Mouse (Mus musculus) thymus, adult 2 months (tissue): ENCODE results near the gene Tgm2.

Experiments
- CTCF ChIP-seq: fragments of 200-500 bp; IDR thresholded peaks from 2 replicates; pipeline ENCODE4 v1.5.1; 2012; ENCODE audit warnings: mild to moderate bottlenecking, control low read depth, low read length, moderate library complexity, borderline replicate concordance; ENCODE audit not compliant: control insufficient read depth, poor library complexity, insufficient read depth; ENCODE audit errors: extremely low read depth
- POLR2A ChIP-seq: fragments of 200-500 bp; IDR thresholded peaks from 2 replicates; pipeline ENCODE4 v1.6.1; 2012; ENCODE audit warnings: mild to moderate bottlenecking, low read length, control low read depth, moderate library complexity; ENCODE audit not compliant: control insufficient read depth, poor library complexity, insufficient read depth; ENCODE audit errors: extremely low read depth

- TF ChIP-seq CTCF, result no peak
- no peak for TF ChIP-seq POLR2A
Measured at GRCm38 (mm10) chr2:158120868-158121267, 25.4 kb downstream of the Tgm2 start.
